Mouse (Mus musculus): Measurements from ENCODE around the gene Errfi1.

GRCm38 (mm10) chr4:150831321-150831720 lies 22.4 kb upstream of the Errfi1 start:
- TF ChIP-seq CTCF (IDR thresholded peaks at IDR 0.05; ENCODE audit: low read depth, low read length) (no peak), POLR2A (IDR thresholded peaks at IDR 0.05; ENCODE audit: insufficient read depth, low read length) (no peak)
